Mouse (Mus musculus) erythroblast, embryonic 14.5 days (primary cell): Measurements from ENCODE around the gene Wdr91.

ENCODE experiments used
- GATA1 ChIP-seq: IDR thresholded peaks from 2 replicates; pipeline ENCODE4 v1.6.1; 2012; ENCODE audit warnings: low read length, inconsistent platforms, mixed read lengths
- TAL1 ChIP-seq: IDR thresholded peaks from 3 replicates; pipeline ENCODE4 v1.6.1; 2012; ENCODE audit warnings: low read length, inconsistent platforms, mixed read lengths

DNA sequence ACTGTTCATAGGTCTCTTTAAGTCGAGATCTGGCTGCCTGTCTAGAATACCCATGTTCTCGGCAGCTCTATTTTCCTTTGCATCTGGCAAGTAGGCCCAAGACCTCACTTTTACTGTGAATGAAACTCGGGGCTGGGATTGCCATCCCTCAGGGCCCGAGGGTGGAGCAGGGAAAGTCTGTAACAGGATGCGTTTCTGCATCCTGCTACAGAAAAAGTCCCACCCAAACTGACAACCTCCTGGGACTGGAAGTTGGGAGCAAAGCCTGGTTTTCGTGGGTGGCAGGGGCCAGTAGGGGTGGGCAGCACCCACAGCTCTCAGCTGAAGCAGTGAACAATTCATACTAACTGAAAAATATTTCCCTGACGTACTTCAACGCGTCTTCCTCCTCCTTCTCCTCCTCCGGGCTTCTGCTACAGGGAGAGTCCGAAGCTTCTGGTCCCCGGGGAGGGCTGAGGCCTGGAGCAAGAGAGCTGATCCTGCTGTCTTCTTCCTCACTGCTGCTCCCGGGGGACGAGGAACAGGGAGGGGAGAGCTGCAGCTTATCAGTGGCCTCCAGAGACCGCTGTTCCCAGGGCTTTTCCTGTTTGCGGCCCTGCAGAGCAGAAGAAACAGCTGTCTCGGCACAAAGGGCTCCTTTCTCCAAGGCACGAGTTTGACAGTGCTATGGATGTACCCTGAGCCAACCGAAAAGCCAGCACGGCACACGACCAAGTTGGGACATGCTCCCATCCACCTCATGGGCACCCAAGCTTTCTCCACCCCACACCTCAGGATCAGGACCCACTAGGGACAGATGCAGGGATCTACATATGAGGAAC is 36.4 kb downstream of the Wdr91 start:
- TF ChIP-seq GATA1 (peak; percentile 70), TAL1 (peak; percentile 71)
